Mouse (Mus musculus) right cerebral cortex, postnatal 36 days (tissue): ENCODE measurements around the gene Miga1.

Experiments
- DNase-seq, 2 experiments: peaks; one replicate each; pipeline ENCODE4 v3.0.0; 2022; ENCODE audit warnings: low spot score in 2 of 2, mixed read lengths in 1 of 2

The Miga1 gene

GRCm38 (mm10) chr3:152287810-152288209 lies 52.4 kb downstream of the Miga1 start:
- DNase-seq, result no peak

DNA sequence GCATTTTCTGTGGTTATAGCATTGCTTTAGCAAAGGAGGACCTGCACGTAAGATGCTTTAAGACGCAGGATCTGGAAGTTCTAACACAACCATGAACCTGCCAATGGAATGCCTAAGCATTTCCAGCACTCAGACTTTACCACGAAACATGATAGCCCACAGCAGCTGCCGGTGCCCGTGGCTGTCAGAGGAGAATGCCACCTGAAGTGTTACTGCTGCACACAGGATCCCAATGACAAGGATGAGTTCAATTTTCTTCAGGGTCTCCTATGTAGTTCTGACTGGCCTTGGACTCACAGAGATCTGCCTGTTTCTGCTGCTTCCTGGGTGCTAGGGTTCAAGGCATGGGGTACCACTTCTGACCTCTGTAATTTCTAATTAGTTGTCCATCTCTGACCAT lies 55.4 kb downstream of the Miga1 start:
- no peak for DNase-seq

- DNase-seq, result no peak
Observed at GRCm38 (mm10) chr3:152284306-152284705, 55.9 kb downstream of the Miga1 start.

DNA sequence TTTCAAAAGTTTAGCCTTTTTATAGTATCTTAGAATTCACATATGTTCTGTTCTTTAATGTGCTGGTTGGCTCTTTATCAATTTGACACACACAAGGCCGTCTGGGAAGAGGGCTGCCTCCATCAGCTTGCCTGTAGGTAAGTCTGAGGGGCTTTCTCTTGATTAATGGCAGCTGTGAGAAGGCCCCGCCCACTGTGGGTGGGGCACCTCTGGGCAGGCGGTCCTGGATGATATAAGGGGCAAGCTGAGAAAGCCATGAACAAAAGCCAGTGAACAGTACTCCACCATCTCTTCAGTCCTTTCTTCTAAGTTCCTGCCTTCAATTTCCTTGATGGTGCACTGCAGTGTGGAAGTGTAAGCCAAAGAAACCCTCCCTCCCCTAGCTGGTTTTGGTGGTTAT lies 58.1 kb downstream of the Miga1 start:
- no peak for DNase-seq

- no peak for DNase-seq
Observed at GRCm38 (mm10) chr3:152278431-152278830, 61.8 kb downstream of the Miga1 start.

GRCm38 (mm10) chr3:152277912-152278311 lies 62.3 kb downstream of the Miga1 start:
- DNase-seq, result no peak

GRCm38 (mm10) chr3:152276935-152277334 lies 63.3 kb downstream of the Miga1 start:
- no peak for DNase-seq

- no peak for DNase-seq
Observed at GRCm38 (mm10) chr3:152275008-152275407, 65.2 kb downstream of the Miga1 start.

DNA sequence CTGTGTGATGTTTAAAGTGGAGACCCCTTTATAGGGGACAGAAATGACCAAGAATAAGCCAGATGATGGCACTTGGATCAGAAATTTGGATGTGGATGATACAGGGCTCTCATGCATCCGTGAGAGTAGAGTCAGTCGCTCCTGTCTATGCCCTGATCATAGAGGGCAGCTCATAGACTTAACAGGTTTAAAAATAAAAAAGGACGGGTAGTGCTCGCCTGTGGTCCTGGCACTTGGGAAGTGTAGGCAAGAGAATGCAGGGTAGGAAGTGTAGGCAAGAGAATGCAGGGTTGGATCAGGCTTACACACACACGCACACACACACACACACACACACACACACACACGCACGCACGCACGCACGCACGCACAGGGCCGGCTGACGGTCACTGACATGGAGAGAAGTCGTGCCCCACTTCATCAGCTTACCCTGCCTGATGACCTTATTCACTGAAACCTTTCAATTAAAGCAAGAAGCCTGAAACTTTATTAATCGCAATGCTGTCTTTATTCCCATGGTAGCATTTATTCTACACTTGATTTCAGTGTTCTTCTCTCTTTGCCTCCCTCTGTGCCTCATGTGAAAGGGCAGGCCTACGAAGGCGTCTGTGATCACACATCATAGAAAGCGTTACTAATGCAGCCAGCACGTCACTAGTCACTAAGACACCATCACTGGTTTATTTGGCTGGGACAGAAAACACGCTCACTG lies 67.1 kb downstream of the Miga1 start:
- no peak for DNase-seq

GRCm38 (mm10) chr3:152271876-152272275 lies 68.3 kb downstream of the Miga1 start:
- DNase-seq, result no peak

DNA sequence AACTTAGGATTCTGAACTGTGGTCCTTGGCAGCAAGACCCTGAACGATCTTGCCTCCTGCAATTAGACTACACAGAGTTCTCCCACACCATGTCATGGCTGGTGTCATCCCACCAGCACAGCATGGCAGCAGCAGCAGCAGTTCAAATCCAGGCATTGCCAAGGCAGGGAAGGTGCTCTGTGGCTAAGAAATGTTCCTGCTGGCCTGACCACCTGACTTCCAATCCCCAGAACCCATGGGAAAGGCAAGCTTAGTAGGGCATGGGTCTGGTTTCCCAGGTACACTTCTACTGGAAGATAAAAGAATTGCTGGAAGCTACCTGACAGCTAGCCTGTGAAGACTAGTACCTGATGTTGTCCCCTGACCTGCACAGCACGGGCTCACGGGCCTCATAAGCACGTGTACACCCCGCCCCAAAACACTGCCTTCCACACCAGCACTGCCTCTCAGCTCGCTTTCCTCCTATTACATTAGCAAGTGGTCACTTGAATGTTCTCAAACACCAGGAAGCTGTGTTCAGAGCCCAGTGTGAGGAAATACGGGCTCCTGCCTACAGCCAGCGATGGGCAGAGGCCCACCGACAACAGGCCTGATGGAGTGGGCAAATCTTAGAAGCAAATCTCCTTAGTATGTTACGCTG lies 69.0 kb downstream of the Miga1 start:
- DNase-seq, result no peak

DNA sequence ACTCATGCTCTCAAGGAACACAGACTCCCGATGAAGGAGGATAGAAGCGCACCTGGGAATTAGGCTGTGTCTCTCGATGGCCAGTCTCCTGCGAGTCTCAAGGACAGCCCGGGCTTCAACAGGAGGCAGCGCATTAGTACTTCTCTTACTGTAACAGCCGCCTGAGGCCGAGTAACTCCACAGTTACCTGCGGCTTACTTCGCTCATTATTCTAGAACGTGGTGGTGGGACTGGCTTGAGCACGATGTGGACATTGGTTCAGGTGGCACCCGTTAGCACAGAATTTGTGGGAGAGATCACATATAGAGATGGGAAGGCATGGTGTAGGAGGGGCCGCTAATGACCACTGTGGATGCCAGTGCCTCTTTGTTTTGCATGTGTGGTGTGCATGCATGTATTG lies 72.1 kb downstream of the Miga1 start:
- no peak for DNase-seq

DNA sequence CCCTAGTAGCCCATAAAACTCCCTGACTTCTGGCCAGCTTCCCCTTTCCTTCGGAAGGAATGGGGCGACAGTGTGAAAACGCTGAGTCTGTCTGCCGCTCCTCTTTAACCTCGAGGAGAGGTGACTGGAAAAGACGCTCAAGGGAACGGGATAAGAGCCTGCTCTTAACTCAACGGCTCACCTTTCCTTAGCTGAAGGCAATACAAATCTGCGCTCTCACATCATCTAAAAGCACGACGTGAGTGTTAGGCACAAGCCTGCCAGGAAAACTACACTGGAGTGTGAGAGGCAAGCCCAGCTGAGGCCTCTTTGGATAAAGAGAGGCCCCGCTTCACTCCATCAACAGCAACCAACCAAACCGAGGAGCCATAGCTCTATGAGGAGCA lies 74.2 kb downstream of the Miga1 start, which contains the start of gene Nexn:
TSS of gene Nexn (minus strand) at position 315 of the 386 bp plus-strand sequence.
- DNase-seq, result no peak

- DNase-seq, result peak in 1 of 2 experiments; percentile 24
Observed at GRCm38 (mm10) chr3:152265351-152266035, 74.7 kb downstream of the Miga1 start.

- DNase-seq, result no peak
Observed at GRCm38 (mm10) chr3:152264830-152265229, 75.4 kb downstream of the Miga1 start.

DNA sequence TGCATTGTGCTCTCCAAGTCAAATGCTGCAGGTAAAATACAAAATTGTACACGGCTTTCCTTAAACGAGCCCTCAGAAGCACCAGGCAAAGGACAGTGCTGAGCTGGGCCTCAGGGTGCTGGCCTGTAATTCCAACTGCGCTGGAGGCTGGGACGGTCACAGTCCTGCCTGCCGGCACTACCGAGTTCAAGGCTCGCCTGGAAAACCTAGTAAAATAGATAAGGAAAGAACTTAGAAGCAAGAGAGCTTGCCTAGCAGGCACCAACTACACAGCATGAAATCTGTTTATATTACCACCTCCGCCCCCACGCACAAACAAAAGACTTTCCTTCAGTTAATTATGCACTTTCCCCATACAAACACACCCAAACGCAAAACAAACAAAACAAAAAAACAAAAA lies 75.8 kb downstream of the Miga1 start:
- no peak for DNase-seq

GRCm38 (mm10) chr3:152261948-152262347 lies 78.3 kb downstream of the Miga1 start:
- no peak for DNase-seq

DNA sequence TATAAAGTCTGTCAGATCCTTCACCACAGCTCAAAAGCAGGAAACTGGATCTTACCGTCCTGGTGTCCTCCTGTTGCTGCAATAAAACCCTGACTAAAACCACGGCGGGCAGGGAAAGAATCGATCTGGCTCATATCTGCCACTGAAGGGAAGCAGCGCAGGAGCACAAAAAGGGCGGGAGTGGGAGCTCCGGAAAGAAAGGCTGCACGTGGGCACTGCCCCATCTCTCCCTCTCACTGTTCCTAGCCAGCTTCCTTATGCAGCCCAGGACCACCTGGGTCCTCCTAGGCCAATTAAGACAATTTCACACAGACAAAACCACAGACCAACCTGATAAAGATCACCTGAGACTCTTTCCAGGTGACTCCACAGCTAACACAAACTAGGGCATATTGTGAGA lies 78.8 kb downstream of the Miga1 start:
- DNase-seq, result no peak

- no peak for DNase-seq
Observed at GRCm38 (mm10) chr3:152260362-152260761, 79.8 kb downstream of the Miga1 start.

GRCm38 (mm10) chr3:152259409-152259808 lies 80.8 kb downstream of the Miga1 start:
- peak; percentile 50 to 66 for DNase-seq

- DNase-seq, result no peak
Observed at GRCm38 (mm10) chr3:152257528-152257927, 82.7 kb downstream of the Miga1 start.

DNA sequence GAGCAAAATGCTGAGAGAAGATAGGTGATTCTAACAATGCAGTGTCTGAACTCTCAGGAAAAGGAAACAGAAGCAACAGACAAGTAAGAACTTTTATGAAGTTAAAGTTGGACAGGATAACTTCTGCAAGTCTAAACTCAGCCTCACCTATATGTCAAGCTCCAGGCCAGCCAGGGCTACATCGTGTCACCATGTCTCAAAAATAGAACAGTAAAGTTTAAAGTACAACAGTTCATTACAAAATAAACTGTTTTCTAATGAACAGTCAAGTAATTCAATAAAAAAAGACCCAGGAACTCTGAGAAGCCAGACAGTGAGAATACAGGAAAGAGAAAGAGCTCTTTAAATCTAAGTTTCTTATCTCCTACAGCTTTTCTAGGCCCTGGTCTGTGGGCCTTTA lies 89.7 kb downstream of the Miga1 start:
- DNase-seq, result no peak

DNA sequence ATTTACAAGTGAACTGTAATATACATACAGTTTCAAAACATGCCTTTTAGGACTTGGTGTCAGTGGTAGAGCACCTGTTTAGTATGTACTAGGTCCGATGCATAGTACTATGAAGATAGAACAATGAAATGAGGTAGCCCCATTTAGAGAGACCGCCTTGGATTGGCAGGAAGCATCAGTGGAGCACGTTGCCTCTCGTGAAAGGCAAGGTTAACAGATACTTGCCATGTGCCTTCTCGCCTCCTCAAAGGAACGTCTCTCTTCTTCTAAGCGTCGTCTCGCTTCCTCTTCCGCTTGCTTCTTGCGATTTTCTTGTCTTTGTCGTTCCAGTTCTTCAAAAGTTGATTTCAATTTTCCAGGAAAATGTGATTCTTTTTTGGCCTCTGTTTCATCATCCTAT lies 92.5 kb downstream of the Miga1 start:
- DNase-seq, result no peak
